Mouse (Mus musculus) left cerebral cortex, adult 9 months (tissue): Measurements from ENCODE around the gene Eci1.
A peak's percentile ranks its signal among the peaks of the same experiment; 100 is the strongest.
"Not testable (repeated sequence)": the region's sequence is repeated elsewhere in the genome, so short reads cannot be mapped to it uniquely, and the experiment has no call there.

ENCODE experiments used
- DNase-seq, 2 experiments: peaks; one replicate each; pipeline ENCODE4 v3.0.0; 2022; ENCODE audit warnings: low spot score in 2 of 2

Eci1 gene

DNA sequence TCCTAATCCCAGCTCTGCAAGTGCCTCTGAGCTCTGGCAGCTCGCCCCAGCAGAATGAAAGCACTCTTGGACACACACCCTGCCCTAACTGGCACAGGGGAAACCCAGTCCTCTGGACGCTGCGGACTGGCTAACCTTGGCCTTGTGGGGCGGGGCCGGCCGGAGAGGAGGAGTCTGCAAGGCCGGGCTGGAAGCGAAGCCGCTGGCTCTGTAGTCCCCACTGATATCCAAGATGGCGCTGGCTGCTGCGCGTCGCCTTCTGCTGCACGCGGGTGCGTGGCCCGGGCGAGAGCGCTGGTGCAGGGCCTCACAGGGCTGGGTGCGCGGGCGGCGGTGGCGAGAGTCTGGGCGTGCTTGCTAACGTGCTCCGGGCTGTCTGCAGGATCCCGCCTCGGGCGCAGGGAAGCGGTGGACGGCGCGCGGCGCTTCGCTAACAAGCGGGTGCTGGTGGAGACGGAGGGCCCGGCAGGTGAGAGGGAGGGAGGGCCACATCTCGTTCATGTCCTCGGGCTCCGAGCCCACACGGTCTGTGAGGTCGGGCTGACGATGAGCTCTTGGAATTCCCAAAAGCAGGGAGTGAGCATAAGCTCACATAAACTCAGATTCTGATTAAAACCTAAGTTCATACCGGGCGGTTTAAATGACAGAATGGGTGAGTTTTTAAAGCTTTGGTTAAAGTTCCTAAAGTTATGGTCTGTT lies at the start of gene Eci1:
Gene Eci1, plus strand, starts transcription at position 171 of the 699 bp plus-strand sequence.
- DNase-seq = peak; percentile 80 to 92

DNA sequence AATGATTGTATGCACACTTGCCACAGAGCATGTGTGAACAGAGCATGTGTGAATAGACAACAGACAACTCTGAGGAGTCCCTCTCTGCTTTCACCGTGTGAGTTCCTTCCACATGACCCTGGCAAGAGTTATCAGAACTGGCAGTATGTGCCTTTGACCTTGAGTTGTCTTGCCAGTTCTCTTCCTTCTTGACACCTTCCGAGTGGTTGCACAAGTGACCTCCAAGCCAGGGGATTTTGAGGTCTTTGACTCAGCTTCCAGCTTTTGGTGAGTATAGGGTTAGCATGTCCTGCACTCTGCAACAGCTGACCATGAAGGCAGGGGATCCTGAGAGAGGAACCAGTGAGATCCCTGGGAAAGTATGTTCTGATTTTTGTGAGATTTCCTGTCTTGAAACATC lies 47.9 kb upstream of the Eci1 start:
- no peak for DNase-seq

DNA sequence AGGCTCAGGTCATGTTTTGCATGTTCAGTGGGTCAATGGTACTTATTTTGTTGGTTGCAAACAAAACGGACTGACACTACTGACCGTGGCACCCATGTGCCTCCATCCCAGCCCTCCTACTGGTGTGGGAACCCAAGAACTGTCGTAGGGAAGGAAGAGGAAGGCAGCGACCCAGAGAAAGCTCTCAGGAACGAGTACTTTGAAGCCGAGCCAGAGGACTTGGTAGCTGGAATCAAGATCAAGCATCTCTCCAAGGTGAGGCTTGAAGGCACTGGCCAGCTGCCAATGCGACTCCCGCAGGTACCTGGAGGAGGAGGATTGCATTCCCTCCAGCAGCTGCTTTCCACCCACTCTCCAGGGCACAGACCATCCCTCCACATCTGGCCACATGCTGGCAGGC lies 42.7 kb upstream of the Eci1 start:
- DNase-seq = no peak

DNA sequence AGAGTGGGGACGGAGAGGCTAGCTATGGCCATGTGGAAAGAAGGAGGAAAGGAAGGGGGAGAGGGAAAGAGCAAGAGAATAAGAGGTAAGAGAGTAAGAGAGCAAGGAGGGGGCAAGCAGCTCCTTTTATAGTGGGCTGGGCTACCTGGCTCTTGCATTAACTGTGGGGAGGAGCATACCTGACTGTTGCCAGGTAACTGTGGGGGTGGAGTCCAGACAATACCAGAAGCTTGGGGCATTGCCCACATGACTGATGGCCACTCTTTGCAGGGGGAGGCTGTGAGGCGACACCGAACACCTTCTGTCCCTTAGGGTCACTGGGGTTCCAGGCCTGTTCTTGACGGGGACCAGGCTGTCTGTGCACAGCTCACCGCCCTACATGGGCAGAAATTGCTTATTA lies 37.7 kb upstream of the Eci1 start:
- no peak for DNase-seq

DNA sequence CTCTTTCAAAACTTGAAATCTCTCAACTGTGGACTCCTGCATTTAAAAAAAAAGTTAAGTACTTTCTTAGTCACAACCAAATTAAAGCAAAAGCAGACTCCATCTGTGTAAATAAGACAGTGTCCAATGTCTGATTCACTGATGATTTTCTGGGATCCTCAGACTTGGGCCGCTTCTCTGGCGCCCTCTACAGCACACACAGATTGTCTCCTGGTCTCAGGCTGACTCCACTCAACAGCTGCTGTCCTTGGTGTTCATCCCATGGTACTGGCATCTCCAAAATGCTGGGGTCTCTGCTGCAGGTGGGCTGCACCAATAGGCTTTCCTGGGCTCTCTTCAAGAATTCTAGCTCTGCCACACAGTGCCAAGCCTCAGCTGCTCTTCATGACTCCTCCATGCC lies 36.6 kb upstream of the Eci1 start:
- peak in 1 of 2 experiments; percentile 61 for DNase-seq

DNA sequence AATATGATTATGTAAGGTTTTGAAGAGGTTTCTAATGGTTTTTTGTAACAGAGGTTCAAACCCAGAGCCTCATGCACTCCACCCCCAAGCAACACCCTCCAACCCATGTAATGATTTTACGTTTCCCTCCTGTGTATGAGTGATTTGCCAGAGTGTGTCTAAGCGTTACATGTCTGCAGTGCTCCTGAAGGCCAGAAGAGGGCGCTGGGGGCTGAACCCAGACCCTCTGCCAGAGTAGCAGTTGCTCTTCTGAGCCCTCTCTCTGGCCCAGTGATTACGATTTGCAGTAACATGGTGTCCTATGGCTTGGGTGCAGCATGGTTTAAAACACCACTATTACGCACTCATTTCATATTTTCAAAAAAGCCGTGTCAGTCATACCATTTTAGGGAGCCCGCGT lies 35.3 kb upstream of the Eci1 start:
- DNase-seq = no peak

DNA sequence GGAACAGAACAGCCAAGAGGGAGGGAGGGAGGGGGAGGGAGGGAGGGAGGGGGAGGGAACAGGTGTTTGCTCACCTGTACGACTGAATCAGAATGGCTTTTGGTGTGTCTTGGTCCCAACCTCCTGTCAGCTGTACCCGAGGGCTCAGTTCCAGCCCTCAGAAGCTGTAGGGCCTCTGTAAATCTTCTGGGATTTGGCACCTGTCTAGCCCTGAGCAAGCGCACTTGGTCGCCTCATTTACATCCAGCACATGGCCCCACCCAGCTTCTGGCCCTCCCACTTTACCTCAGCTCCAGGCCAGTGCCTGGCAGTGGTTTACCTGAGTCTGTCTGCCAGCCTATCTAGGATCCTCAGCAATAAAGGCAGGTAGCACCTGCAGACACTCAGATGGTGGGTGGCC lies 32.9 kb upstream of the Eci1 start:
- no peak for DNase-seq

DNA sequence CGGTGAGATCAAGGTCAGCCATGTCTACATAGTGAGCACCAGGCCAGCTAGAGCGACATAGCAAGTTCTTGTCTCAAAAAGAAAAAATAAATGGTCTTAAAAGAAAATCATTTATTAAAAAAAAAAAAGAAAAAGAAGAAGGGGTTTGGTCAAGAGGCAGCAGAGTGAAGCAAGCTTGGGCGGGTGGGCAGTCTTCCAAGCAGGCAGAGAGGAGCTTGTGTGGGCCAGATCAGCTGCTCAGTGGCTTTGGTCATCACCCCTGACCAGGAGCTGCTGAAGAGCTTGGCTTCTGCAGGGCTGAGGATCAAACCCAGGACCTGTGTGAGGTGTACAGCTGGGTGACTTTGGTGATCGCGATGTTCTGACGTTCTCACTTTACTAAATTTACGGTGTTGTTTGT lies 32.0 kb upstream of the Eci1 start:
- no peak for DNase-seq

DNA sequence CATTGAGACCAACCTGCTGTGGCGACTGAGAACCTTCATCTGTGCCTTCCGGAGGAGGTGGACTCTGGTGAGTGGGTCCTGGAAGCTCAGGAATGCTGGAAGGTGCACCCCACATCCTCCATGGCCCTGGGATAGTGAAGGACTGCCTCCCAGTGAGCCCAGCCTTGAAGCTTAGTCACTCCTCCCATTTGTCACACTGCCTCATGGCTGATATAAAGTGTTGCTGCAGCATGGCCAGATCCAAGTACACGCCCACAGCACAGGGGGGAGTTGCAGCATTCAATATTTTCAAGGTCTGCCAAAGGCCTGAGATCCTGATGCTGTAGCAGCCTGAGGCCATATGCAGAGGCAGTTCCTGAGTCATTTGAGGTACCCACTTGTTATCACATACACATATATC lies 24.1 kb upstream of the Eci1 start:
- DNase-seq = no peak

DNA sequence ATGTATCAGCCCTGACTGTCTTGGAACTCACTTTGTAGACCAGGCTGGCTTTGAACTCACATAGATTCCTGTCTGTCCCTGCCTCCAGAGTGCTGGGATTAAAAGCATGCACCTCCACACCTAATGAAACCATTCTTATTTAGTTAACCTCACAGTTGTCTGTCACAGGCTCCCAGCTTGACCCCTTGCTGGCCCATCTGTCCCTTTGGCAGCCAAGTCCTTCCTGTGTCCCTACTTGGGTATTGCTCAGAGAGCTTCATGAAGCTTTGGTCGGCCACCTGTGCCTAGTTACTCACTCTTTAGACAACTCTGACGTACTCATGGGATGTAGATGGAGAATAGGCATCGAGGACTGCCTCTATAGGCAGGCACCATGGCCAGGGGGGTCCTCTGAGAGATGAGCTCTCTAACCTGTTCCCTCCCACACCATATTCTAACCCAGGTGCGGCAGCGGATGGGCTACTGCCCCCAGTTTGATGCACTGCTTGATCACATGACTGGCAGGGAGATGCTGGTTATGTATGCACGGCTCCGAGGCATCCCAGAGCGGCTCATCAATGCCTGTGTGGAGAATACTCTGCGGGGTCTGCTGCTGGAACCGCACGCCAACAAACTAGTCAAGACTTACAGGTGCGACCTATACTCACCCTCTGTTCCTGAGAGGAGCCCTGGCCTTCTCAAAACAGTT lies 19.2 kb upstream of the Eci1 start:
- DNase-seq = no peak

DNA sequence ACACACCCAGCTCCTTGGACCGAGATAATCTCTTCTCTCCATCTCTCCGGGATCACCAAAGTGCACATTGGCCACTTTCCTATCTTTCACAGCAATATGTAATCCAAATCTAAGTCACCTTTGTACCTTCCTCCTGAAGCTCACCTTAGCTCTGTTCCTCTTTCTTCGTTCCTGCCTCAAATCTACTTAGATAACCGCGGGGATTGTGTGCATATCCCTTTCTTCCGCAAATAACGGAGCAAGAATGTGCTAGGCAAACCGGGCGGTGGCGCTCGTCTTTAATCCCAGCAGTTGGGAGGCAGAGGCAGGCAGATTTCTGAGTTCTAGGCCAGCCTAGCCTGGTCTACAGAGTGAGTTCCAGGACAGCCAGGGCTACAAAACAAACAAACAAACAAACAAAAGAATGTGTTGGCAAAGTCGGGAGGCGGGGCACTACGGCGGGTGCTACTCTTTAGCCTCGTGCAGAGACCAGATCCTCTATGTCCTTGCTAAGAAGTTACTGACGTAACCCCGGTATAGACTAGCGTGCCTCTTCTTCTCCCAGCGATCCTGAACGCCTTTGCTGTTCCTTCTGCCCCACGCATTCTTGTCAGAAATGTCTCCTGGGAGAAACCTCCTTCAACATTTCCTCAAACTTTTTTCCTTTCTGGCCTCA lies 12.8 kb upstream of the Eci1 start:
- DNase-seq = peak in 1 of 2 experiments; percentile 19

DNA sequence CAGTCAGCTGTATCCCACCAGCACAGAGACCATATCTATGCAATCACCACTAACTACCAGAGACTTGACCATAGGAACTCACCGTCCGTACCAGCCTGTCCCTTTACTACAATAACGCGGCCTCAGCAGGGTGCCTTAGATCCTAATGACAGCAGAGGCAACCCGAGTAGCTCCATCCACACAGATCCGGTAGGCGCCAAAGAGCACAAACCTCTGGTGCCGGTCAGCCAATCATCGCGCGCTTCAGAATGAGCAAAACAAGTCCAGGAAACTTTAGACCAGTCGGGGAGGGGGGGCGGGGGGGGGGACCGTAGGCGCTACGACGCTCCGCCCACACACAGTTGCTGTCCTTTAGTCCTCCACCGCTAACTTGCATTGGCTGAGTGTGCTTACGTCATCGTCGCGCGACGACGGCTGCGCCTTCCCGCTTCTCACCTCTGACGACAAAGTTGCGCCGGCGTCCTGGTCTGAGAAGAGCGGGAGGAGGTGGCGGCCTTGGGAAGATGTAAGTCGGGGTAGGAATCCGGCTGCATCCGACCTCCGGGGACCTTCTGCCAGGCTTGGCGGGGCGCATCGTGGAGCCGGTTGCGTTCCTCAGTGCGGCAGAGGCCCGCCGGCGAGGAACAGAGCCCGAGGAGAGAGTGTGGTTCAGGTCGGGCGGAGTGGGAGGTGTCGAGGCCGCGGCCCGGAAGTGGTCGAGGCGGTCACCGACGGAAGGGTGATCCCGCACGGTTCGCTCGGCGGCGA lies 12.0 kb upstream of the Eci1 start, which contains the start of gene Rnps1:
Gene Rnps1, plus strand, starts transcription at position 336 of the 747 bp plus-strand sequence.
- DNase-seq = peak; percentile 75 to 92

DNA sequence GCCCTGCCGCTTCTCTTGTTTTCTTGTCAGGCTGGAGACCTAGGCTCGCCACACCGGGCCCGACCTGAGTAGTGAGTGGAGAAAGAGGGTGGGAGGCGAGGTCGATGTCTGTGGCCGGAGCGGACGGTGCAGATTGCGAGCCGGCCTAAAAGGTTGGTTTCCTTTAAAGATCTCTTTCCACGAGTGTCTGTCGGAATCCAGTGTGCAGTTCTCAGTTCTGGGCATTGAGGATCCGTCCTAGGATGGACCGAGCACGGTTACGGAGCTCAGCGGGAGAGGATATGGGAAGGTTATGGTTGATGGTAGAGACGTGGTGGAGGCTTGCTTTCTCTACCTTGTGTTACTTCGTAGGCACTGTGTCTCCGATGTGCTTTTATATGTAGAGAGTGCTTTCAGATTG lies 11.4 kb upstream of the Eci1 start:
- no peak for DNase-seq

DNA sequence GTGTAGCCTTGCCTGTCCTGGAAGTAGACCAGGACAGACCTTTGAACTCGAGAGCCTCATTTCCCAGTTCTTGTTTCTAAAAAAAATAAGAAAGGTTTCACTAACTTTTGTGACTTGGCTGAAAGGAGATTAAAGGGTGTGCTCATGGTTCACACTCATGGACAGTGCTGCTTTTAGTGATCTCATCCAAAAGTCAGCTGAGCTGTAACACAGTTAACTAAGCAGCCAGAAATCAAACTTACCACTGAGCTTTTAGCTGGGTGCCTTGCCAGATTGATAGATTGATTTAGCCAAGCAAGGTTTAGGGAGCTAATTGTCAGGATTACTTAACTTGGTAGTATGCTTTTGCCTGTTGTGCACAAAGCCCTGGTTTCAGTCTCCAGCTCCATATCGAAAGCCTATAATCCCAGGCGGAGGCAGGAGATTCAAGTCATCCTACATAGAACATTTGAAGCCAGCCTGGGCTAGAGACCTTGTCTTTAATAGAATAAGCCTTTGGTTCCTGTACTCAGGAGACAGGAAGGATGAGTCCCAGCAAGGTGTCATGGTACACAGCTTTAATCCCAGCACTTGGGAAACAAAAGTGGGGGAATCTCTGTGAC lies 10.3 kb upstream of the Eci1 start:
- DNase-seq = no peak

DNA sequence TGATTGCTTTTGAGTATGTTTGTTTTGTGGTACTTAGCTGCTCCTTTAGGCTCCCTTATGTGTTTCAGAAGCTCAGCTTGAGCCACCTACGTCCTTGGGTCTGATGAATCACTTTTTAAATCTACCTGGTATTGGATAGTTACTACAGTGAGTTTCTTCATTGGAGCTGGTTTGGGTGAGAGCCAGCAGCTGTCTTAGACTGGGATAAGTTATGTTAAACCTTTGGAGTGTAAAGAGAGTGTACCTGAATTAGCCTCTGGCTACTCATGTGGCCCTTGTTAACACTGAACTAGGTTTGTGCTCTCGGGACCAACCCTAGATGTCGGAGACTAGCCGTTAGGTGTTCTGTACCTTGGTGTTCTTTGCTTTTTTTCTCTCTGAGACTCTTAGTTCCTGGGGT lies 3.3 kb upstream of the Eci1 start:
- DNase-seq = no peak

DNA sequence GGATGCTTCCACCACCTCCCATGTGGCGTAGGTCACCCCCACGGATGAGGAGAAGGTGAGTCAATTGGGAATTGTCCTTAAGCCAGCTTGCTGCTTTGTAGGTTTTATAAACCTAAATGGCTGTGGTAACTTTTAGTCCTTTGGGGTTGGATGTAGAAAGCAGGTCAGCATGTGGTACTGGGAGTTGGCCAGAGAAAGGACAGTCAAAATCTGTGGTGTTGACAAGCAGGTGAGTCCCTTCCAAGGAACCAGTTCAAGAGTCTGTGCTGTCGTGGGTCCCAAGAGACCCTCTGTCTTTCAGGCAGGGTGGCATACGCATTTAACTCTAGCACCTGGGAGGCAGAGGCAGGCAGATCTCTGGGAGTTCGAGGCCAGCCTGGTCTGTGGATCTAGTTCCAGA lies 2.0 kb upstream of the Eci1 start:
- no peak for DNase-seq

DNA sequence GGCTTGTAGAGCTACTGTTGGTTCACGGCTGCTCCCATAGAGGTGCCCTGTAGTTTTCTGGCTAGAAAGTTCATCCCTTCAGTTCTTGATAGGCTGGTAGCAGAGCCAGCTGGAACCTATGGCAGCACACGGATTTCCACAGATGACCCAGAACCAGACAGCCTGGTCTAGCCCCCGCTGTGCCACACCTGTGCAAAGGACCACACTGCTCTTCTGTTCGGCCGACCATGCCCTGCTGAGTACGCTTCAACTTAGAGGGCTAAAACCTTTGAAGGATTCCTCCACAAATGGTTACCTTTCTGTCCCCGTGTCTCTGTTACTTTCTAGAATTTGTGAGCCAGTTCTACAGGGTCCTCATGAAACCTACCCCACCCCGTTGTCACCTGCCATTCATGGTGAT lies 1.1 kb upstream of the Eci1 start:
- not testable (repeated sequence) for DNase-seq

DNA sequence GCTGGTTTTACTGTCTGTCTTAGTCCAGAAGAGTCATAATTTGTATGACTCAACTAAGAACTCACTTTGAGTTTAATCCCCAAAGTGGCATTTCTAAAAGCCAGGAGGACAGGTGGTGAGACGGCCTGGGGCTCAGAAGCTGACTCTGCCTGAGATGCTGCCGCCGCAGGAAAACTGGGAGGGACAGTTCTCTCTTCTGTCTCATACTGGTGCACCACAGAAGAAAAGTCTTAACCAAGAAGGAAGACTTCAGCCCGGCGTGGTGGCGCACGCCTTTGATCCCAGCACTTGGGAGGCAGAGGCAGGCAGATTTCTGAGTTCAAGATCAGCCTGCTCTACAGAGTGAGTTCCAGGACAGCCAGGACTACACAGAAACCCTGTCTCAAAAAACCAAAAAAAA lies 536 bp upstream of the Eci1 start:
- no peak for DNase-seq

DNA sequence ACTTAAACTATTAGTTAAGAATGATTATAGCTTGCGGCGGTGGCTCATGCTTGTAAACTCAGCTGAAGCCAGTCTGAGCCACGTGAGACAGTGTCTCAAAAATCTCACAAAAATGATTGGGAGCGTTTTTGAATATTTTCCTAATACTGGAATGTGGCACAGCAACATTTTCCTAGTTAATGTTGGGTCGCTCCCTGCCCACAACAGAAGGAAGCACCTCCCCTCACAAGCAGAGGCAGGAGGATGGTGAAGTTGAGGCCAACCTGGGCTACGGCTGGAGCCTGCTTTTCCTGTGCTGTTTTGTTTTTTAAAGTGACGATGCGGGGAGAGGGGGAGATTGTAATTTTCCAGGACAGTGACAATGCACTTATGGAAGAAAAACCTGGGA lies 723 bp downstream of the Eci1 start:
- no peak for DNase-seq

DNA sequence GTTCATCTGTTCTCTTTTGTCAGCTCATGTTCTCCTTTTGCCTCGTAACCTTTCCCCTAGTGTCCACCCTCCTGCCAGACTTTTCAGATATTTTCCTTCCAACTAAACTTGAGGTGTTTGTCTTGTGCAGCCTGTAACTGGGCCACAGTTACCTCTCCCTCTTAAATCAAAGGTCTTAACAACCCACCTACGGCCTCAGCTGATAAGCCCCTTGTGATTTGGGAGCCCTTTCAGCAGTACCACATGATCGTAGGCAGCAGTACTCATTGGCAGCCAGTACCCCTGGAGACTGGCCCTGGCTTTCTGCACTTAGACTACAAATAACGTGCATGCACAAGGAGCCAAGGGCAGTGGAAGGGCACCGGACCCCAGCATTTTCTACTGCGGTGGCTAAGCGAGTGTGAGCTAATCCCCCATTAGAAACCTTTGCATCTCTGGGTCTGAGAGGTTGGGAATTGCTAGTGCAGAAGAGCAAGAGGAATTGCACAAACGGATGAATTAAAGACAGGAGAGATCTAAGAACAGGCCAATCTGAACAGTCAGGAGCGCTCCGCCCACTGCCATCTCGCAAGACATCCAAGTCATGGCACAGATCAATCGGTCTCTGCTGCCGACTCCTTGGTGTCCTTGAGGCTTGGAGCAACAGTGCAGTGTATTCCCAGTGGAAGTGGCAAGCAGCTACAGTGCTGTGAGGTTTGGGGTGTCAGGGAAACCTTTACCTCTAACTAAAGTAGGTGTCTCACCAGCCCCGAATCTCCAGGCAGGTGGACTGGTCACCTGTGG lies 3.0 kb downstream of the Eci1 start:
- DNase-seq = no peak

DNA sequence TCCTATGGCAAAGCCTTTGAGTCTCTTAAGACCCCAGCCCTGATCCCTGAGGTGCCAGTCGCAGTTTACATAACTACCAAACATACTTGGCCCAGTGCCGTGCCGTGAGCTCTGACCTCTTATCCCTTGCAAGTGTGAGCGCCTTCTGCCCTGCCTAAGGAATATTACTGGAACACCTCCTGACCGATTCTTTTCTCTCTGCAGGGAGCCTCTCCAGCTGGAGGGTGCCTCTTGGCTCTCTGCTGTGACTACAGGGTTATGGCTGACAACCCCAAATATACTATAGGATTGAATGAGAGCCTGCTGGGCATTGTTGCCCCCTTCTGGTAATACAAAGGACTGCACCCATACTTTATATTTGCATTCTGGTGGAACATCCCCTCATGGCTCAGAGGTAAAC lies 10.6 kb downstream of the Eci1 start:
- DNase-seq = peak in 1 of 2 experiments; percentile 49
